Comparison of ENCODE assay signal across 9 mouse cellular contexts in the genomic region with DNA sequence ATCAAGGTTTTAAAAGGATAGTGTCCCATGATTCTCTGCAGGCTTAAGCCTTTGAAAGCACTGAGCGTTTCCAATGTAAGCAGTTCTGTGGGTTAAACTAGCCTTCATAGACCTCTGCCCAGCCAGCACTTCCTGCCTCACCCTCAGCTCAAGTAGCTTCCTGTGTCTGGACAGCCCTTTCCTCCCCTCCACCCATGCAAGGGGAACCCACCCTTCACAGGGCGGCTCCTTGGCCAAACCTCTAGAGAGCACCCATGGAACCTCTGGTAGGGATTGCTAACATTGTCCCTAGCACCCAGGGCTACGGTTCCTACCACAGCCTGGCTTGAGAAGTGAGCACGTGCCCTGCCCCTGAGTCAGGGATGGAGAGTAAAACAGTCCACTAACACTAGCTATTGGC. TPM values are rescaled to one million over a fixed set of nuclear protein-coding genes. Genes with fewer than 3 reads are reported as not detected.
A peak's percentile ranks its signal among the peaks of the same experiment; 100 is the strongest.
DNase-seq lines count a peak whose midpoint lies in the region; ATAC-seq and TF ChIP-seq lines count a peak whose summit lies in the region.
"Had no signal": no experiment of that assay in that cellular context is flagged by ENCODE, and none has a peak within 500 bp of the region (broad histone marks: within the 10 kb centered on the region; RNA-seq: fewer than 3 reads in every experiment).

No protein-coding gene starts in this region.

- H3K9me3 ChIP-seq in intestine, embryonic 15.5 days, result no peaks in the 10 kb centered on the region
- no peaks in the 10 kb centered on the region for H3K9me3 ChIP-seq in intestine, postnatal 0 days (ENCODE audit: control insufficient read depth)
- H3K9me3 ChIP-seq in embryonic facial prominence, embryonic 12.5 days, result no peaks in the 10 kb centered on the region
- no peaks in the 10 kb centered on the region for H3K9me3 ChIP-seq in hindbrain, embryonic 14.5 days (ENCODE audit: control insufficient read depth, low read length)
- H3K9me3 ChIP-seq: limb, embryonic 13.5 days had no signal

- intact Hi-C loops in left cerebral cortex, postnatal 4 days (cut with DNase I), result no loop called here

- TF ChIP-seq CTCF in intestine, postnatal 0 days (IDR thresholded peaks at IDR 0.05; ENCODE audit: low read depth), result no peak

- no peak overlapping the region for H3K27ac ChIP-seq in intestine, embryonic 15.5 days
- H3K27ac ChIP-seq in intestine, postnatal 0 days (ENCODE audit: low read depth, low read length), result no peak overlapping the region
- 0 out of 2 replicates have a peak overlapping the region, but pooled peaks have one; percentile 46 for H3K27ac ChIP-seq in embryonic facial prominence, embryonic 12.5 days
- H3K27ac ChIP-seq in hindbrain, embryonic 14.5 days, result peak overlapping the region; percentile 32; the same call in 1 of the 2 replicates
- H3K27ac ChIP-seq: limb, embryonic 13.5 days had no signal

- ATAC-seq in intestine, embryonic 15.5 days, result 0 out of 2 replicates have a peak, but pooled peaks have one; percentile 25
- no peak for ATAC-seq in intestine, postnatal 0 days
- ATAC-seq in embryonic facial prominence, embryonic 12.5 days (ENCODE audit: insufficient number of reproducible peaks, insufficient read depth, low FRiP score, low TSS enrichment), result no peak
- ATAC-seq in hindbrain, embryonic 14.5 days (ENCODE audit: low FRiP score), result no peak
- no peak for ATAC-seq in erythroid progenitor cell, adult 5-6 weeks (replicated peaks; ENCODE audit: low FRiP score, poor library complexity, severe bottlenecking)

- H3K9ac ChIP-seq in intestine, embryonic 15.5 days, result no peak overlapping the region
- no peak overlapping the region for H3K9ac ChIP-seq in intestine, postnatal 0 days (ENCODE audit: low read depth, low read length)
- no peak overlapping the region for H3K9ac ChIP-seq in embryonic facial prominence, embryonic 12.5 days
- H3K9ac ChIP-seq in hindbrain, embryonic 14.5 days, result no peak overlapping the region
- H3K9ac ChIP-seq: limb, embryonic 13.5 days had no signal

- no peaks in the 10 kb centered on the region for H3K27me3 ChIP-seq in intestine, embryonic 15.5 days (replicated peaks)
- no peaks in the 10 kb centered on the region for H3K27me3 ChIP-seq in intestine, postnatal 0 days (replicated peaks; ENCODE audit: control insufficient read depth, insufficient read depth, low read length)
- H3K27me3 ChIP-seq in embryonic facial prominence, embryonic 12.5 days, result no peaks in the 10 kb centered on the region
- no peaks in the 10 kb centered on the region for H3K27me3 ChIP-seq in hindbrain, embryonic 14.5 days (ENCODE audit: control insufficient read depth, insufficient read depth, low read length)
- H3K27me3 ChIP-seq: limb, embryonic 13.5 days had no signal

- DNase-seq in hindbrain, embryonic 14.5 days (ENCODE audit: low spot score), result no peak
- peak; percentile 54 for DNase-seq in lung, postnatal 10 days
- DNase-seq in cerebellum, adult 11 months, result no peak
- no peak for DNase-seq in left cerebral cortex, postnatal 4 days

- no peaks in the 10 kb centered on the region for H3K36me3 ChIP-seq in intestine, embryonic 15.5 days
- H3K36me3 ChIP-seq in intestine, postnatal 0 days (ENCODE audit: control insufficient read depth, insufficient read depth), result no peaks in the 10 kb centered on the region
- no peaks in the 10 kb centered on the region for H3K36me3 ChIP-seq in embryonic facial prominence, embryonic 12.5 days
- H3K36me3 ChIP-seq in hindbrain, embryonic 14.5 days (replicated peaks; ENCODE audit: control insufficient read depth, insufficient read depth), result no peaks in the 10 kb centered on the region
- H3K36me3 ChIP-seq: limb, embryonic 13.5 days had no signal

- 73% methylated on average over 4 of the region's 4 CpGs for WGBS in intestine, embryonic 15.5 days
- 69% methylated on average over 4 of the region's 4 CpGs for WGBS in intestine, postnatal 0 days
- WGBS in embryonic facial prominence, embryonic 12.5 days, result 77% methylated on average over 4 of the region's 4 CpGs
- WGBS in hindbrain, embryonic 14.5 days, result 79% methylated on average over 4 of the region's 4 CpGs

- H3K4me2 ChIP-seq in intestine, embryonic 15.5 days (replicated peaks), result no peak overlapping the region
- no peak overlapping the region for H3K4me2 ChIP-seq in intestine, postnatal 0 days (replicated peaks; ENCODE audit: low read depth)
- no peak overlapping the region for H3K4me2 ChIP-seq in embryonic facial prominence, embryonic 12.5 days (replicated peaks)
- H3K4me2 ChIP-seq in hindbrain, embryonic 14.5 days (replicated peaks), result no peak overlapping the region
- H3K4me2 ChIP-seq: limb, embryonic 13.5 days had no signal

- no peak overlapping the region for H3K4me3 ChIP-seq in intestine, embryonic 15.5 days (replicated peaks)
- no peak overlapping the region for H3K4me3 ChIP-seq in intestine, postnatal 0 days (ENCODE audit: low read depth, low read length)
- H3K4me3 ChIP-seq in embryonic facial prominence, embryonic 12.5 days, result no peak overlapping the region
- H3K4me3 ChIP-seq in hindbrain, embryonic 14.5 days (replicated peaks; ENCODE audit: low read length), result no peak overlapping the region
- H3K4me3 ChIP-seq: limb, embryonic 13.5 days had no signal

- H3K4me1 ChIP-seq in intestine, embryonic 15.5 days (replicated peaks), result no peaks in the 10 kb centered on the region
- no peaks in the 10 kb centered on the region for H3K4me1 ChIP-seq in intestine, postnatal 0 days (replicated peaks; ENCODE audit: control insufficient read depth, insufficient read depth, low read length)
- peaks cover 11% of the 10 kb centered on the region for H3K4me1 ChIP-seq in embryonic facial prominence, embryonic 12.5 days
- H3K4me1 ChIP-seq in hindbrain, embryonic 14.5 days (replicated peaks; ENCODE audit: control insufficient read depth, insufficient read depth, low read length), result 0 out of 2 replicates have a peak, but pooled peaks cover 5% of the 10 kb centered on the region

RNA-seq across cellular contexts. Expression of gene Klf12, which starts 23.9 kb away (rescaled TPM):
- 10.6 TPM in 2 replicates for polyA plus RNA-seq in intestine, embryonic 15.5 days (2015; fragmentation: Nextera tagmentation; extraction: Ambion mirVana)
- 2.7 and 3.1 TPM in 2 replicates for polyA plus RNA-seq in intestine, postnatal 0 days (2015; fragmentation: Nextera tagmentation; extraction: Ambion mirVana)
- 33.8 and 36.3 TPM in 2 replicates for polyA plus RNA-seq in embryonic facial prominence, embryonic 12.5 days (2016; fragmentation: Nextera tagmentation; extraction: Ambion mirVana)
- polyA plus RNA-seq in hindbrain, embryonic 14.5 days (2014; fragmentation: Nextera tagmentation; extraction: Ambion mirVana), result 36.7 and 46.0 TPM in 2 replicates
- not detected in 2 replicates for total RNA-seq in erythroid progenitor cell, adult 5-6 weeks (2015; ENCODE audit: low replicate concordance)
- total RNA-seq in erythroid progenitor cell, adult 5-6 weeks (2017; ENCODE audit: low replicate concordance), result 3.3 TPM in 1 of 2 replicates, not detected in the other
- 10 to 100 TPM; 50.4 to 51.3 TPM for total RNA-seq in left cerebral cortex, postnatal 4 days (2021)

Comparison
In these comparisons a context has a peak if more than half of its experiments do, and no peak if none do; other contexts are left out.
1. H3K27ac ChIP-seq: peak in embryonic facial prominence, embryonic 12.5 days (single experiment) and hindbrain, embryonic 14.5 days (single experiment); none in intestine, embryonic 15.5 days (single experiment) and intestine, postnatal 0 days (single experiment).